Mouse (Mus musculus) CD4-positive, CD25-positive, alpha-beta regulatory T cell, adult 9 weeks (primary cell): ENCODE measurements around the gene C87977. TPM values are rescaled to one million over a fixed set of nuclear protein-coding genes. Genes with fewer than 3 reads are reported as not detected.

ENCODE experiments used
- polyA plus RNA-seq: library from polyadenylated mRNA; unstranded; fragments of 100-300 nt; shearing (Covaris generic); gene quantifications from one replicate; pipeline ENCODE4 v1.2.1, GENCODE M21; 2017

The C87977 gene
- polyA plus RNA-seq: not detected

DNA sequence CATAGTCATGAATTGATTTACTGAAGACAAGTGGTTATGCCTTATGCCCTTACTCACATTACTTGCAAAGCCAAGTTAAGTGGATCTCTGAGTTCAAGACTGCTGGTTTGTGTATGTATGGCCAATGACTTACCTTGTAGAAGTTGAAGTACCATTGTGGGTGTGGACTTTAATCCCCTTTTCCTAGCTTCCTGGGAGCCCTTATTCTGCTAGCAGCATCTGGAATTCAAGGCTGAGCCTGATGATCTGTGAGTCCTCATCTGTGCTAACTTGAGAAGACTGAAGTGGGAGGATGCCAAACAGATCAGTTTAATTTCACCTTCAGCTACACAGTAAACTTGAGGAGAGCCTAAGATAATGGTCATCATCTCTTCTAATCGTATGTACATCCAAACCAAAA is at the start of gene C87977:
C87977 (minus strand) TSS at position 101 of the 400 bp plus-strand sequence.

DNA sequence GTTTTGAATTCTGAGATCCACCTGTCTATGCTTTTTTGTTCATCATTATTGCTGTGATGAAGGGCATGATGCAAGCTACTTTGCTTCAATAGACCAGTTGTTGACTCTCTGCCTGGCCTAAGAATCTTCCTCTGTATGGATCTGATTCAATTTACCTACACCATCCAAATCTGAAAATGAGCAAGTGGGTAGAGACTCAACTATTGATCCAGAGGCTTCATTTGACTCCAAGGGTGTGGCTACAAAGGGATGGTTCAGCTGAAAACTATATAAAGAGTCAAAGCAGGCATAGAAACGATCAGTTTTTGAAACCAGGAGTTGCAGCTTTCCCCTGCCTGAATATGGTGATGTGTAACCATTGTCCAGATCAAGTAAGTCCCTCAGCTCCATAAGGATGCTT is 22.7 kb downstream of the C87977 start, which contains the start of gene Oog2:
Oog2 (plus strand) TSS at position 301 of the 400 bp plus-strand sequence.

DNA sequence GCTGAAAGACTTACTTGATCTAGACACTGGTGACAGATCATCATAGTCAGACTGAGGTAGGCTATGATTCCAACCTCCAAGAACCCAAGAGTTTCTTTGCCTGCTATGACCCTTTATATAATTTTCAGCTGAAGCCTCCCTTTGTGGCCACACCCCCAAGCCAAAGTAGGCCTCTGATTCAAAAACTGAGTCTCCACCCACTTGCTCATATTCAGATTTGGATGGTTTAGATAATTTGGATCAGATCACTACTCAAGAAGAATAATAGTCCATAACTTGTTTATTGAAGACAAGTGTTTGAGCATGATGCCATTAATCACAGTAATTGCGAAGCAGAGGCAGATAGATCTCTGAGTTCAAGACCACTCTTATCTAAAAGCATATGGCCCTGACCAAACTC is 50.6 kb downstream of the C87977 start, which contains the start of gene Oog3:
Oog3 (minus strand) TSS at position 101 of the 400 bp plus-strand sequence.

Other genes with a start within 250 kb of the C87977 start
- gene Gm13101, start 246.4 kb downstream of the C87977 start, polyA plus RNA-seq: not detected
- not detected for gene Pramef17, start 218.9 kb downstream of the C87977 start, polyA plus RNA-seq
- not detected for gene Pramel4, start 154.2 kb downstream of the C87977 start, polyA plus RNA-seq
- not detected for gene Gm13102, start 106.8 kb downstream of the C87977 start, polyA plus RNA-seq
- not detected for gene Oog3, start 50.7 kb downstream of the C87977 start, polyA plus RNA-seq
- not detected for gene Oog2, start 22.6 kb downstream of the C87977 start, polyA plus RNA-seq
- not detected for gene Pramel5, start 67.2 kb upstream of the C87977 start, polyA plus RNA-seq
- not detected for gene Gm13128, start 116.9 kb upstream of the C87977 start, polyA plus RNA-seq
- gene Gm13119, start 144.6 kb upstream of the C87977 start, polyA plus RNA-seq: not detected
- not detected for gene Pramef20, start 164.6 kb upstream of the C87977 start, polyA plus RNA-seq
- not detected for gene Pramef12, start 195.1 kb upstream of the C87977 start, polyA plus RNA-seq
- not detected for gene 1700012P22Rik, start 225.5 kb upstream of the C87977 start, polyA plus RNA-seq
- not detected for gene Gm9944, start 240.0 kb upstream of the C87977 start, polyA plus RNA-seq